Mouse (Mus musculus) regulatory T cell (primary cell): ENCODE measurements around the gene Blvrb.

Source experiments
- in situ Hi-C: fragments of 300-600 bp; cut with MboI, MseI; formaldehyde crosslinking; loops from one replicate; pipeline ENCODE4 v1.15.1; 2025; ENCODE audit warnings: high pct_unique_total_duplicates

Blvrb gene

DNA sequence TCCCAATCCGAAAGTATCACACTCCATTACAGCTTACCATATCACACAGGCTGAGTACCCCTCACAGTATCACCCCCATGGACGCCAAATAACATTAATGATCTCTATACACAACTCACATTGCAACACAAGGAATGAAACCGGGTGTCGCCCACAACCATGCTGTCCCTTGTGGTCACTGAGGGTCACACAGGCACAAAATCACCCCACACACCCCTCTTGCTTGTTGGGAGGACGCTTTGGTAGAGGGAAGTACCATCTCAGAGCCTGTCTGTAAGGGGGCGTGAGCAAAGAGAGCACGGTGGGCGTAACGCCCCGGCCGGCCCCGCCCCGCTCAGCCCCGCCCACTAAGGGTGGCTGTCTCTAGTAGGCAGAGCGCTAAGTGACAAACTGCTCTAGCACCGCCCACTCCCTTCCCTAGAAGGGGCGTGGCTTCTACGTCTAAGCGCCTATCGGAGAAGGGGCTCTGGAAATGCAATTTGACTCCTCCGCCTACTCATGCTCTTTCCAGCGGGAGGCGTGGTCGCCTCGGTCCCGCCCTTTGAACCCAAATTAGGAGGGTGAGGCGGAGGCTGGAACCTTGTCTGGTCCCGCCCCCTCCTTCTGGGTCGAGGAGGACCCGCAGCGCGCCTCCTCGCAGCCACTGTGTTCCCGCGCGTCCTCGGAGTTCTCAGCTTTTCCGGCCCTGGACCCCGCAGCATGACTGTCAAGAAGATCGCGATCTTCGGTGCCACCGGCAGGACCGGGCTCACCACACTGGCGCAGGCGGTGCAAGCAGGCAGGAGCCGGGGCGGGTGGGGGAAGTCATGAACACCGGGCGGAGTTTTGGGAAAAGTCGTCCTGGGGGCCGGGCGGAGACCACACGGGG is at the start of gene Blvrb, which contains the start of gene Sptbn4:
TSS of gene Blvrb (plus strand) at position 560 of the 868 bp plus-strand sequence.
TSS of gene Sptbn4 (minus strand) at position 268 of the 868 bp plus-strand sequence.
- in situ Hi-C loops = loop anchor here (5.0 kb wide), 1 partner anchor 40 kb away; the partner anchor contains the start of gene Sertad1

DNA sequence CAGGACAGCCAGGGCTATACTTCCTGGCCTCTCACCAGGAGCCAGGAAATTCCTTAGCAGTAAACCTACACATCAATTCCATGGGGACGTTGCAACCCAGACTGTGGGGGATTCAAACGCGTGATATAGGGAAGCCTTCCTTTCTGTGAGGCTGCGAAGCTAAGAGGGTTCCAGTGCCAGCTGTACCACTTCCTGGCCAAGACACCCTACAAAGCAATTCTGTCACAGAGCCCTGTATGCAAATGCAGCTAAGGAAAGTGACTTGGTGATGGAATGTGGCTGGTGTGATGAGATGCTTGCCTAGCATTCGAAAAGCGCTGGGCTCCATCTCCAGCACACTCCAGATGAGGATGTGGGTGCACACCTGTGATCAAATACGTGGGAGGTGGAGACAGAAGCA is 47.2 kb upstream of the Blvrb start:
- in situ Hi-C loops = no loop called here

DNA sequence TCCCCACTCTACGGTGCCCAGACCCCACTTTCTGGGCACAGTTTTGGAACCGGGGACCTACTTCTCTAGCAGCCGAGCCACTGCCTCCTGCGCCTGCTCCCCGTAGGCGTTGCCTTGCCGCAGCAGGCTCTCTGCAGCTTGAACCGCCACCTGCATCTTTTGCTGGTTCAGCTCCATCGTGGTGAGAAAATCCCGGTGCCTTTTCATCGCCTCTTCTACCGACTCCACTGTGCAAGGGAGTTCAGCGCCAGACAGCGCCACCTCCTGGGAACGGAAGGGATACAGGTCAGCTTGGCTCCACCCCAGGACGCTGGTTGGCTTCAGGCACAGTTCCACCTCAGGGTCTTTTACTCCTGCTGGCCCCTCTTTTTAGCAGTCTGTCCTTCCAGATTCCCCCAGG is 45.1 kb upstream of the Blvrb start:
- in situ Hi-C loops = no loop called here

DNA sequence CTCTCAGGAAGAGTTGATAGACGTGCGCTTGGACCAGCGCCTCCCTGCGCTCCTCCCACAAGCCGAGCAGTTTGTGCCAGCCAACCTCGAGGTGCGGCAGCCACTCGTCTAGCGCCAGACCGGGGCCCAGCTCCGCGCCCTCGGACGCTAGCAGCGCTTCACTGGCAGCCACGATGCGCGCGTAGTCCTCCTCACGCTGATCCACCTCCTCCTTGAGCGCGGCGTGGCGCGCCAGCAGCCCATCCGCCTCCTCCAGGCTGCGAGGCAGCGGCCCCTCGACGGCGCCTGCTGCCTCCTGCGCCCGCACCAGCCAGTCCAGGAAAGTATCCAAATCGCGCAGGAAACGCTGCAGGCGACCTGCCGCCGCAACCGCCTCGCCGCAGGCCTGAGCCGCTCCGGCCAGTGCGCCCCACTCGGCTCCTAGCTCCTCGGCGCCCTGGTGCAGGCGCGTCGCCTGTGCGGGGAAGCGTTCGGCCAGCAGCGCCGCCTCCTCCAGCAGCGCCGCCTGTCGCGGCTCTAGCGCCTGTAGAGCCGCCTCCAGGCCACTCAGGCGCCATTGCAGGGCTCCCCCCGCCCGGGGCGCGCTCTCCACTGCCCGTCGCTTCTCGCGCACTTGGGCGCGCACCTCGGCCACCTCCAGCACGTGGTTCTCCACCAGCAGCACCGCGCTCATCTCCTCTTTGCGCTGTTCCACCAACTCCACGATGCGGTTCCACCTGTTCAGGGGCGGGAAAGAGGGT is 43.4 kb upstream of the Blvrb start:
- in situ Hi-C loops = no loop called here

DNA sequence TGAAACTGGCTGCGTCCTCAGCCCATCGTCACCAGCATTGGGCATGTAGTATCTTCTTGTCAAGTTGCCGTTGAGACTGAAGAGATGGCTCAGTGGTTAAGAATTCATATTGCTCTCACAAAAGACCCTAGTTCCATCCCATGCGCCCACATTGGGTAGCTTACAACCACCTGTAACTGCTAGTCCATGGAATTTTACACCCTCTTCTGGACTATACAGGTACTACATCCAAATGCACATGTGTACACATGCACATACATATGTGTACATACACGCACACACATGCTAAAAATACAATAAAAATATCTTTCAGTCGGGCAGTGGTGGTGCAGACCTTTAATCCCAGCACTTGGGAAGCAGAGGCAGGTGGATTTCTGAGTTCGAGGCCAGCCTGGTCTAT is 41.3 kb upstream of the Blvrb start:
- in situ Hi-C loops = no loop called here

DNA sequence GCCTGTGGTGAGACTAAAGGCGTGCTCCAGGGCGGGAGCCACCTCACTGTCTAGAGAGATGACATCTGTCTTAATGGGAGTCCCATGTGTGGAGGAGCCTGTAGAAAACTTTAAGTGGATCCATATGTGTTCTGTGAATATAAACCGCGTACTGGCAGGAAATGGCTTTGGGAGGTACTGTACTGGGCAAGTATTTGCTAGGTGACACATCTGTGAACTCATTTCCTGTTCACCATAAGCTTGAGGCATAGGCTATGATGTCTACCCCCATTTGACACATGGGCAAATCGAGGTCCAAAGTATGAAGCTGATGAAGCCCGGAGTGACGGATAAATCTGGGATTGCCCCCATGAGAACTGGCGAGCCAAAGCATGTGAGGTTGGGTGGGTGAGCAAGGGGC is 40.0 kb upstream of the Blvrb start:
- in situ Hi-C loops = no loop called here

DNA sequence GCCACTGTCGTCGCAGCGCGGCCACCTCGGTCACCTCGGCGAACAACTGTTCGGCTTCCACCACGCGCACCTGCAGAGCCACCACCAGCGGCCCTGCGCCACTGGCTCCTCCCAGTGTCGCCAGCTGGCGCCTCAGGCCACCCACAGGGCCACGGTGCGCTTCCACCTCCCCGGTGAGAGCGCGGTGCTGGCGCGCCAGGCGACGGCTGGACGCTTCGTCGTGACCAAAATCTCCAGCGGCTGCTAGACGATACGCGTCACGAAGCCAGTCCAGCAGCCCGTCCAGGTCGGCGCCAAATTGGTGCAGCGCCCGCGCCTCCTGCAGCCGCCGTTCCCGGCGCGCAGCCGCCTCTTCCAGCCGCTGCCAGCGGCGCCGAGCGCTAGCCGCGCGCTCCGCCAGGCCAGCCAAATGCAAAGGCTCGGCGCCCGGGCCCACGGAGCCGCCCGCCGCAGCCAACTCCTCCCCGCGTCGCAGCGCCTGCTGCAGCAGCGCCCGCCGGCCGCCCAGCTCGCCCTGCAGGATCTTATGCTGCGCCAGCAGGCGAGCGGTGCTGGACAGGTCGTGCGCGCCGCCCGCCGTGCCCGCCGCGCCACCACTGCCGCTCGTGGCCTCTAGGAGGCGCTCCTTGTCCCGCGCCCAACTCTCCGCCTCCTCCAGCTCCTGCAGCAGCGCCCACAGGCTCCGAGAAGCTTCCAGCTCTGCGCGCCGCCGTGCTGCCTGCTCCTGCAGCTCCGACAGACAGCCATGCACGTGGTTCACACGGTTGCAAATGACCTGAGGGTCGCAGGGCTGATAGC is 39.2 kb upstream of the Blvrb start:
- in situ Hi-C loops = no loop called here

DNA sequence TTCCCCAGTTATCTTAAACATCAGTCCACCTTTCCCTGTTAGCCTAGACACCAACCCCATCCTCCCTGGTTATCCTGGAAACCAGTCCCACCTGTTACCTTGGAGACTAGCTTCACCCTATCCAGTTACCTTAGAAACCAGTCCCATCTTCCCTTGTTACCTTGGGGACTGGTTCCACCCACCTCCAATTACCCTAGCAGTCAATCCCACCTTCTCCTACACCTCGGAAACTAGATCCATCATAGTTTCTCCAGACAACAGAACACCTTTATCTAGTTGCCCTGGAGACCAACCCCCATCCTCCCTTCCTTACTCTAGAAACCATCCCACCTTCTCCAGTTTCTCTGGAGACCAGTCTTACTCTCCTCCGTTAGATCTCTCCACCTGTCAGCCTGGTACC is 30.6 kb upstream of the Blvrb start:
- in situ Hi-C loops = no loop called here

DNA sequence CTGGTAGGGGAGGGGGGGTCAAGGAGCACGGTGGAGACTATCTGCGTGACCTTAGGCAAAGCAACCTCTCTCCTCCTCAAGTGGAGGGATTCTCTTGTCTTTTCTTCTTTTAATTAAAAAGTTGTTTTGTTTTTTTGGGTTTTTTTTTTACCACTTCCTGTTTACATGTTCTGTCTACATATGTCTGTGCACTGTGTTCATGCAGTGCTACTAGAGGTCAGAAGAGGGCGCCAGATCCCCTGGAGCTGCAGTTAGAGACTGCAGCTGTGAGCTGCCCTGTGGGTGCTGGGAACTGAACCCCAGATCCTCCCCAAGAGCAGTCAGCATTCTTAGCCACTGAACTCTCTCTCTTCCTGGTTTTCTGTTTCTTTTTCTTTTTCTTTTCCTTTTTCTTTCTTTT is 28.7 kb upstream of the Blvrb start:
- in situ Hi-C loops = no loop called here

DNA sequence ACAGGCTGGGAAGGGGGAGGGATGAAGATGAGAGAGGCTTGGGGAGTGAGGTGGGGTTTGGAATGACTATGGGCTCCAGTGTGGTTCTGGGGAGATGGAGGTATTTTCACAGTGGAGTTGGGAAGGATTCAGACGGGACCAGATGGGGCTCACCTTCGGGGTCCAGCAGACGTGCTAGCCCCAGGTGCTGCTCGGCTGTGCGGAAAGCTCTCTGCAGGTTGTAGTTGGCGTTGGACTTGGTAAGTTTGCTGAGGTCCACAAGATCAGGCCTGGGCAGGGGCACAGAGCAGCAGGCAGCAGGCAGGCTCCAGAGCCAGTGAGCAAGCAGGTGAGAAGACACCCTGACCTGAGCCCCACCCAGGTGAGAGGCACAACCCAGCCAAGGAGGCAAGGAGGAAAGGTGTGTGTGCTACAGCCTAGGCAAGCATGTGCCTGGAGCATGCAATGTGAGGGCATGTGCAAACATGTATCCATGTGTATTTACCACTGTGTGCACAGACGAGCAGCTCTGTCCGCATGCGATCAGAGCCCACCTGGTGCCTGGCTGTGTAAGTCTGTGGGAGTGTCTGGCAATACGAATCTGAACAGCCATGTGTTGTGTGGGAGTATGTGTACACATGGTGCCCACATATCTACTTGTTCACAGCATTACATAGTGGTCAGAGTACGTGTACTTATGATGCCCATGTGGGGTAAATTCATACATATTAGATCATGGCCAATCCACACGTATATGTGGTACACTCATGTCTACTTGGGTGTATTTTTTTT is 24.0 kb upstream of the Blvrb start:
- in situ Hi-C loops = no loop called here

DNA sequence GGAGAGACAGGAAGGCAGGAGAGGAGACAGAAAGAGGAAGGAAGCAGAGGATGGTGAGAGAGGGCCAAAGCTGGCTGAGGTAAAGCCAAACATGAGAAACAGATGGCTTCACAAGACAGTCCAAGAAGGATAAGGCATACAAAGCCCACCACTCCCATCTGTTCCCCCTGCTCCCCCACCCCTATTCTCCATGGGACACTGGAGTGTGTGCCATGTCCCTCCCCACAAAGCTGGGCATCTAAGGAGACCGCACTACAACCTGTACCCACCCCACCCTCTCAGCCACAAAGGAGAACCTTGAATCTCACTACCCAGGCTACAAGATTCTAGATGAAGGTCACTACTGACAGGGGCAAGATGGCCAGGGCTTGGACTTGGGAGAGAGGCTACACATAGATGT is 20.4 kb upstream of the Blvrb start:
- in situ Hi-C loops = no loop called here

DNA sequence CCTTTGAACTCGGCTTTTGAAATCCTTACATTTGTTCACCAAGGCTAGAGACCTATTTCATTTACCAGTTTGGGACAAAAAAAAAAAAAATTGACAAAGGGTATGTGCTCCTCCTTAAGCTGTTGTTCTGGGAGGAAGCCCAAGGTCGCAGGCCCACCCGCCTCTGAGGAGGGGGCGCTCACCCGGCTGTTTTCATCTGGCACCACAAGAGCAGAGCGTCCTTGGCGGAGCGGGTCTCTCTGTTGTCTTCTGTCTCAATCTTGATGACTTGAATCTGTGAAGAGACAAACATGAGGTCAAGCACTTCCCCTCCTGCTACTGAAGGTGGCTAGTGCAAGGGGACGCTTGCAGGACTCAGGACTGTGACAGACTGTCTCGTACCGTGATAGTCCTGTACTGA is 19.8 kb upstream of the Blvrb start:
- in situ Hi-C loops = no loop called here

DNA sequence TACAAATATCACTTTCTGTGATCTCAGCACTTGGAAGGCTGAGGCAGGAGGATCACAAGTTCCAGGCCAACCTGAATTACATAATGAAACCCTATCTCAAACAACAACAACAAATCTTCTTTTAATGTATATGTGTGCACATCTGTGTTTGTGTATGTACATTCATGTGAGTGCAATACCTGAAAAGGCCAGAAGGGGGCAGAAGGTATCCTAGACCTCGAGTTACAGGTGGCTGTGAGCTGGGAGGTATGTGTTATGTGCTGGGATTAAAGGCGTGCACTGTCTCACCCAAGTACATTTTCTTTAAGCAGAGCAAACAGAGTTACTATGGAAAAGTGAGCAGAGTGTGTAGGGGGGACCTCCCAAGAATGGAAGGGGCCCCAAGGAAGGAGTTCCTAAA is 18.6 kb upstream of the Blvrb start:
- in situ Hi-C loops = no loop called here

DNA sequence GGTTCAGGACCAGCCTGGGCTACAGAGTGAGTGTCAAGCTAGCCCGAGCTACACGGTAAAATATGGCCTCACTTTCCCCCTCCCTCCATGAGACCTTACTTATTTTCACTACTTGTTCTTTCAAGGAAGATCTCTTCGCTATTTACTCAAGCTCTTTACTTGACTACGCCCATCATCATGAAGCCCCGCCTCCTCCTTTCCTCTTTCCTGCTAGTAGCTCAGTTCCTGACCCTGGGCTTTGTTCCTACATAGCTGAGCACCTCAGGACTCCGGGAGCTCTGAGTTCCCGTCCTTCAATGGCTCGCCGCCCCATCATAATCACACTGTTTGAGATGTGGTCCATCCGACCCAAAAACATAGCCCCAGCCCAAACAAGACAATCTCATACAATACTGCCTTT is 14.4 kb upstream of the Blvrb start:
- in situ Hi-C loops = no loop called here

DNA sequence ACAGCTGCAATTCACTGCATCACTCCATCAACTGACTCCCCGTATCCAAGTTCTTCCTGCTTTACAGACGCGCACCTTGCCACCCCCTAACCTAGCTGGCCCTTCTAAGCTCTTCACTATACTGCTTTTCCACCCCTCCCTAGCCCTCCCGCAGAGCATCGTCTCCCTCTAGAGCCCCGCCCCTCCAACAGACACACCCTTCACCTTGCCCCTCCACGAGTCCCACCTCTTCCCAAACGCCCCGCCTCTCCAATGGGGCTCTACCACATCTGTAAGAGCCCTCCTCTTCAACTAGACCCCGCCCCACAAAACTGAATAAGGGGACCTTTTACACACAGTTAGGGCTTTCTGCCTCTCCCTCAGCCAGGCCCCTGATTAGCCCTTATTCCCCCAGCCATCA is 14.0 kb upstream of the Blvrb start:
- in situ Hi-C loops = no loop called here

DNA sequence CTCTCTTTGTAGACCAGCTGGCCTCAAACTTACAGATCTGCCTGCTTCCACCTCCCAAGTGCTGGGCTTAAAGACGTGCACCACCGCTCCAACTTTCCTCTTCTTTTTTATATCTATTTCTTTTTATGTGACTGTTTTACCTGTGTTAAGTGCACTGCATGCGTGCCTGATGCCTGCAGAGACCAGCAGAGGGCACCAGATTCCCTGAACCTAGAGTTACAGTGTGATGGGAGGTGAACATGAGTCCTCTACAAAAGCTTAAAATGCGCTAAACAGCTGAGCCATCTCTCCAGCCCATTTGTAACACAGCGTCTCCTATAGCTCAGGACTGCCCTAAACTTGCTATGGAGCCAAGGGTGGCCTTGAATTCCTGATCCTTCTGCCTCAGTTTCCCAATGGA is 10.2 kb upstream of the Blvrb start:
- in situ Hi-C loops = loop anchor here (5.0 kb wide), 1 partner anchor 85 kb away; the partner anchor contains the start of gene Hipk4

DNA sequence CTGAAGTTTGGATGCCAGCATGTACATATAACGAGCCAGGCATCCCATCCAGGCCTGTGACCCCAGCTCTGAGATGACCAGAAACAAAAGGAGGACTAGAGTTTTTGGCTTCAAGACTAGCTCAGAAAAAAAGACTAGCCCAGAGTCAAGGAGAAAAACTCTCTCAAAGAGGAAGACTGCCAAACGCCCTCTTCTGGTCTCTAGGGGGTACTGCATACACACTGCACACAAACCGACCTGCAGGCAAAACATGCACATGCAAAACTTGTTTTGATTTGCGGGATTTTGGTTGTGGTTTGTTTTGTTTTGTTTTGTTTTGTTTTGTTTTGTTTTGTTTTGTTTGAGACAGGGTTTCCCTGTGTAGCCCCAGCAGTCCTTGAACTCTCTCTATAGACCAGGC is 7.8 kb upstream of the Blvrb start:
- in situ Hi-C loops = no loop called here

DNA sequence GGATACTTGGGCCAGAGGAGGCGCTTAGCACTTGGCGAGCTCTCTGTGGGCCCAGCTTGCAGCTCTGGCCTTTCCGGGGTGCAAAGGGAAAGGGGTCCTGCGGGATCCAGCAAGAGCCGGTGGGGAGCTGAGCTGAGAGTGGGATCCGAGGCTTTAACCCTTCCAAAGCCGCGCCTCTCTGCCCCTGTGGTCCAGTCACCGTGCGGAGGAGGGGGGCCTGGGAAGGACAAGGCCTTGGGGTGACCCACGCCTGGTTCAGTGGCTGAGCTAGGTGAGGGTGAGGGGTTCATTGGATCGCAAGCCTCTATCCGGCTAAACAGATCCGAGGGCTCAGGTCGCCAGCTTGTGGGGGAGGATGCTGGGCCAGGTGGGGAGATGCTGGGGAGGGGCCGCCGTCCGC is 1.7 kb upstream of the Blvrb start:
- in situ Hi-C loops = loop anchor here (5.0 kb wide), 1 partner anchor 41 kb away; the partner anchor contains the start of gene Sertad1

DNA sequence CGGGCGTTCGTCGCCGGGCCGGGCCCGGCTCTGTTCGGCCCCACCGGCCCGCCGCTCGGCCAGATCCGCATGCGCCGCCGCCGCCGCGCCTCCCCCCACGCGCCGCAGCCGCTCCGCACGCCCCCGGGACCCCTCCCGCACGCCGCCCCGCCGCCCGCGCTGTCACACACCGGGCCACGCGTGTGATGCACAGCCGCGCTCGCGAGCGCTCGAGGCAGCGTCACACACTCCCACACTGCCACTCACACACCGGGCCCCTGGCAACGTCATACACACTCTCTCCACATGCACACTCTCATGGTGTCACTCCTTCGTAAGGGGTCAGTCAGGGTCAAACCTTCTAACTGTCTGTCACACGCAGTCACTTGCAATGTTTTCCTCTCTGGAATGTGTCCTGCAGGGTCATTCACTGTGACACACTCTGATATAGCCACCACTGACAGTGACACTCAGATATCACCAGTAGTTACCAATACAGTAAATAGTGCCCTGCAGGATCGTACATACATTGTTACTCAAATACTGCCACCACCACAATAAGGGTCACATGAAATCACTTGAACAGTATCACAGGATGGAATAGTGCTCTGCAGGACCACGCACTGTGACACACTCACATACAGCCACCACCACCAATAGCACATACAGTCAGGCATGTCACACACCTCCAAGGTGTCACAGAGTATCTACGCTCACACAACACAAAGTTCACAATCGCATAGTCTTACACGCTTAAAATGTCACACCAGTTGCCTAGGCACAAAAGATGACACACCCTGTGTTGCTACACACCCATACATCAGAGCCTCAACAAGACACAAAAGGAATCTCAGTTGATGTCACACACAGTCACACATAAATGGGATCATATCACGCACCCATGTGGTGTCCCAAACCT is 1.0 kb upstream of the Blvrb start:
- in situ Hi-C loops = loop anchor here (5.0 kb wide), 1 partner anchor 41 kb away; the partner anchor contains the start of gene Sertad1
